Mouse (Mus musculus) central nervous system, embryonic 11.5 days (tissue): ENCODE results near the gene Hoxb2. TPM values are rescaled to one million over a fixed set of nuclear protein-coding genes. Genes with fewer than 3 reads are reported as not detected.

Experiments used
- polyA plus RNA-seq: library from polyadenylated mRNA; depleted of rRNA; stranded (reverse); fragments of >200 nt; gene quantifications from 2 replicates; pipeline ENCODE4 v1.2.3, GENCODE M21; 2012; rRNA removed

Gene Hoxb2
- 2.4 and 26.0 TPM in 2 replicates for polyA plus RNA-seq

DNA sequence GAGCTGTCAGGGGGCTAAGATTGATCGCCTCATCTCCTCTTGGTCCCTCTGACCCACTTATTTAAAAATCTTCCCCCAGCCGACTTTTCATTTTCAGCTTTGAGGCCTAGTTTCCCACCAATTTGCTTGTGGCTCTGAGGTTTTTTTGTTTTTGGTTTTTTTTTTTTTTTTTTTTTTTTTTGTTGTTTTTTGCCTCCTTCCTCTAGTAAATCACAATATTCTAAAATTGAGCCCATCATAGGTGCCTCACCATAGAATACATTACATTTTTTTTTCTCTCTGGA is at the start of gene Hoxb2:
Gene Hoxb2 (plus strand): TSS at position 185 of the 284 bp plus-strand sequence.

DNA sequence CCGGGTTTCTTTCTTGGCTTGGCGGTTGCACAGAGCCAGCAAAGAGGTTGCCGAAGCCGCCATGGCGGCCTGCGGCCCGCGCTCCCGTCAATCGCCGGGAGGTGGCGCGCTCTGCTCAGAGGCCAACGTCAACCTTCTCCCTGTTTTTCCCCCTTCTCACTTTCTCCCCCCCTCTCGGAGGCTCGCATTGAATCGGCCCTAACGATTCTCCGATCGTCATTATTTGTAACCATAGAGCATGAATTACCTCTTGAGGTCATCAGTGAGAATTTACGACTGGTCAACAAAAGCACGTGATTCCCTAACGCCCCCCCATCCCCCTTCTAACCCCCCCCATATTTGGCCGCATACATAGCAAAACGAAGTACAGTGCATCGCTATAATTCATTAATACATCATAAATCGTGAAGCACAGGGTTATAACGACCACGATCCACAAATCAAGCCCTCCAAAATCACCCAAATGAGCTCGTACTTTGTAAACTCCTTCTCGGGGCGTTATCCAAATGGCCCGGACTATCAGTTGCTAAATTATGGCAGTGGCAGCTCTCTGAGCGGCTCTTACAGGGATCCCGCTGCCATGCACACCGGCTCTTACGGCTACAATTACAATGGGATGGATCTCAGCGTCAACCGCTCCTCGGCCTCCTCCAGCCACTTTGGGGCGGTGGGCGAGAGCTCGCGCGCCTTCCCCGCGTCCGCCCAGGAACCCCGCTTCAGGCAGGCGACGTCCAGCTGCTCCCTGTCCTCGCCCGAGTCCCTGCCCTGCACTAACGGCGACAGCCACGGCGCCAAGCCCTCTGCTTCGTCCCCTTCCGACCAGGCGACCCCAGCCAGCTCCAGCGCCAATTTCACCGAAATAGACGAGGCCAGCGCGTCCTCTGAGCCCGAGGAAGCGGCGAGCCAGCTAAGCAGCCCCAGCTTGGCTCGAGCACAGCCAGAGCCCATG is 46.9 kb upstream of the Hoxb2 start, which contains the start of gene Hoxb5:
Gene Hoxb5 (plus strand): TSS at position 186 of the 949 bp plus-strand sequence.

DNA sequence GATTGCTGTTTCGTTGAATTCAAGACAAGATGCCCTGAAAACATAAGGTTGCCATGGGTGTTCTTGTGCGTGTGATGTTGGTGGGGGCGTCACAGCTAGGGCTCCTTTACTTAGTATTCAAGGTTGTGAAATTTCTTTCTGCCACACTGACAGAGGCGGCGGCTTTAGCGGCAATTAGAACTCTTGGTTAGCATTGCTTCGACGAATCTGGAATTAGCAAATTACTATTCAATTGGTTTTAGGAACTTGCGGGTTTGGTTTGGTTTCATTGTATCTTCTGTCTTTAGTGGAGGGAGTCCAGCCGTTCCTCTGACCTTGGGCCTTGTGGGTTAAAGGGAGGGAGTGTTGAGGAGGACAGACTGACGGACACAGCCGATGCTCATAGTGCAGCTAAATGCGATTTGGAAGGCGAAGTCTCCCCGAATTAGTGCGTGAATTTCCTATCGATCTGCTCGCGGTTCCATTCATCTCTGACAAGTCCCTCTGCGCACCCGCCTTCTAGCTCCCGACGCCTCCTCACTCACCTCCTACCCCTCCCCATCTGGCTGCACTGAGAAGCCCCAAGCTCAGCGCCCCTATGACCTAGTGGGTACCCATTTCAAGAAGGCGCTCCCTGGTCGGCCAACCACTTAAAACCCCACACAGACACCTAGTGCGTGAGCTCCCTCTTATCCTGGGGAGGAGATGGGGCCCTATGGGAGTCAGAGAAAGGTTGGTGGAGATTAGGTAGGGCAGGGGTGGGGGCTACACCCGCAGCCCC is 32.5 kb upstream of the Hoxb2 start, which contains the start of gene Hoxb4:
Gene Hoxb4 (plus strand): TSS at position 660 of the 760 bp plus-strand sequence.

DNA sequence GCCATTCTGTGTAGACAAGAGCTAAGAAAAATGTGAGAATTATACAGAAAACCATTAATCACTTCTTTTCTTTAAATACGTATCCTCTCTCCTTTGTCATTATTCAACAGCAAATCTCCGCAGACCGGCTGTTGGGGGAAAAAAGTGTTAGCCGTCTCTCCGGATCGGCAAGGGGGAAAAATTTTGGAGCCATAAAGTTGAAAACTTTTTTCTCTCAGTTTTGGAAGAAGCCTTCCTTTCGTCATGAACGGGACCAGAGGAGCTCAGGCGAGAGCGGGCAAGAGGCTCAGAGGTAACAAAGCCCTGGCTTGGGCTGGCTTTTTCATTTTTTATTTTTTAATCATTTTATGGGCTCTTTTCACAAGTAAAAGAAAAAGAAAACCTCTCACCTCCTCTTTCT is 27.2 kb upstream of the Hoxb2 start, which contains the start of gene Hoxb3:
Gene Hoxb3 (plus strand): TSS at position 173 of the 400 bp plus-strand sequence.

DNA sequence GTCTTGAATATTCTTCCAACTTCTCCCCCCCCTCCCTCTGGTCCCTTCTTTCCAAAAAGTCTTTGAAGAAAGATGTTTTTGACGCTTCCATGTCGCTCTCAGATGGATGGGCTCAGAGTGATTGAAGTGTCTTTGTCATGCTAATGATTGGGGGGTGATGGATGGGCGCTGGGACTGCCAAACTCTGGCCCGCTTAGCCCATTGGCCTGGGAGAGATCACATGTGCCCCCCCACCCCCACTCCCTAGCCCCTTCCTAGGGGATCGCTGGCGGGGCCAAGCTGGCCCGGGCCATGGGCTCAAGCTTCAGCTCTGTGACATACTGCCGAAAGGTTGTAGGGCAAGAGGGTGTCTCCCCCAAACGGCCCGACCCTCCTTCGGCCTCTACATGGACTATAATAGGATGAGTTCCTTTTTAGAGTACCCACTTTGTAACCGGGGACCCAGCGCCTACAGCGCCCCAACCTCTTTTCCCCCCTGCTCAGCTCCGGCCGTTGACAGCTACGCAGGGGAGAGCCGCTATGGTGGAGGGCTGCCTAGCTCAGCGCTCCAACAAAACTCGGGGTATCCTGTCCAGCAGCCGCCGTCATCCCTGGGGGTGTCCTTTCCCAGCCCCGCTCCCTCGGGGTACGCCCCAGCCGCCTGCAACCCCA is 15.2 kb downstream of the Hoxb2 start, which contains the start of gene Hoxb1:
Gene Hoxb1 (plus strand): TSS at position 312 of the 651 bp plus-strand sequence.

Other genes with a start within 250 kb of the Hoxb2 start
- gene Calcoco2, start 238.6 kb upstream of the Hoxb2 start, polyA plus RNA-seq, result not detected in 2 replicates
- gene Ttll6, start 216.7 kb upstream of the Hoxb2 start, polyA plus RNA-seq, result 0.06 and 0.08 TPM in 2 replicates
- gene Hoxb13, start 156.2 kb upstream of the Hoxb2 start, polyA plus RNA-seq, result 0.09 TPM in 1 of 2 replicates, not detected in the other
- gene Hoxb9, start 79.1 kb upstream of the Hoxb2 start, polyA plus RNA-seq, result 0.19 and 33.6 TPM in 2 replicates
- gene Hoxb8, start 68.6 kb upstream of the Hoxb2 start, polyA plus RNA-seq, result 0.85 and 34.6 TPM in 2 replicates
- gene Hoxb7, start 63.9 kb upstream of the Hoxb2 start, polyA plus RNA-seq, result 1.5 and 10.7 TPM in 2 replicates
- 1.6 and 25.5 TPM in 2 replicates for gene Hoxb6, start 58.0 kb upstream of the Hoxb2 start, polyA plus RNA-seq
- gene Hoxb5, start 47.2 kb upstream of the Hoxb2 start, polyA plus RNA-seq, result 0.56 and 17.7 TPM in 2 replicates
- gene Hoxb4, start 32.3 kb upstream of the Hoxb2 start, polyA plus RNA-seq, result 1.6 and 11.1 TPM in 2 replicates
- 2.1 and 37.0 TPM in 2 replicates for gene Hoxb3, start 27.2 kb upstream of the Hoxb2 start, polyA plus RNA-seq
- gene Hoxb1, start 15.2 kb downstream of the Hoxb2 start, polyA plus RNA-seq, result 0.17 and 0.84 TPM in 2 replicates
- gene Skap1, start 114.1 kb downstream of the Hoxb2 start, polyA plus RNA-seq, result 0.96 and 0.98 TPM in 2 replicates